Mouse (Mus musculus) adrenal gland, postnatal 0 days (tissue): ENCODE data around the gene Olfr761. TPM values are rescaled to one million over a fixed set of nuclear protein-coding genes. Genes with fewer than 3 reads are reported as not detected.

Experiments
- polyA plus RNA-seq: library from polyadenylated mRNA; unstranded; fragments of >200 nt; fragmentation: Nextera tagmentation; extraction: Ambion mirVana; gene quantifications from 2 replicates; pipeline ENCODE4 v1.2.1, GENCODE M21; 2015

Olfr761 gene
- not detected in 2 replicates for polyA plus RNA-seq

DNA sequence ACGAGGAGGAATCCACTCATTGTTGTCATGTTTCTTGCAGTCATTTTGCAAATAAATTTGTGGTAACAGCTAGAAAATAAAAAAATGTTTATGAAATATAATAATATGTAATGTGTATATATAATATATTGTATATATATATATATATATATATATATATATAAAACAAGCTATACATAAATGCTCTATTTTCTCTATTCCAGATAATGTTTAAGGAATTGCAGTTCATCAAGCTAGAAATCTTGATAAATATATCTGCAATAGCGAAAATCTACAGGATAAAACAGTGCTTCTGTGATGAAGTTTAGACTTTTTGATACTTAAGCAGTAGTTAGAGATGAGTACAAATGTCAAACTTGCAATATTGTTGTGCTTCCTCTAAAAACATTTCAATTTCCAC lies at the start of gene Olfr761:
Gene Olfr761 (minus strand): TSS at position 101 of the 400 bp plus-strand sequence.

DNA sequence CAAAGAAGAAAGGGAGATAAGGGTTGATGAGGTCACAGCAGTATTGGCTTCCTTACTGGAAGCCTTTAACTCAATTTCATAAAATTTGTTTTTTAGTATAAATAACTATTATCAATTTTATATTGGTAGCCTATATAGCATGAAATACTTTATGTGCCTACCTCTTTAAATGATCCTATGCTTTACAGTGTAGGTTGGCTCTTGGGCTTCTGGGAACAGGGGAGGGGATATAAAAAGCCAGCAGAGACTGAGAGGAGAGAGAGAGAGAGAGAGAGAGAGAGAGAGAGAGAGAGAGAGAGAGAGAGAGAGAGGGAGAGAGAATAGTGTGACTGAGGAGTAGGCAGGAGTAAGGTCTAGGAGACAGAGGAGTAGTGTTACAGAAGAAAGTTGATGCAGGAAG lies 32.6 kb downstream of the Olfr761 start, which contains the start of gene Olfr128:
Gene Olfr128 (plus strand): TSS at position 301 of the 400 bp plus-strand sequence.

Other genes starting within 250 kb of the Olfr761 start
- gene Olfr120, start 231.3 kb downstream of the Olfr761 start, polyA plus RNA-seq = not detected in 2 replicates
- gene Olfr121, start 204.2 kb downstream of the Olfr761 start, polyA plus RNA-seq = not detected in 2 replicates
- not detected in 2 replicates for gene Olfr122, start 184.5 kb downstream of the Olfr761 start, polyA plus RNA-seq
- not detected in 2 replicates for gene Olfr123, start 159.6 kb downstream of the Olfr761 start, polyA plus RNA-seq
- not detected in 2 replicates for gene Olfr124, start 153.2 kb downstream of the Olfr761 start, polyA plus RNA-seq
- gene Olfr125, start 120.1 kb downstream of the Olfr761 start, polyA plus RNA-seq = not detected in 2 replicates
- not detected in 2 replicates for gene Olfr126, start 105.6 kb downstream of the Olfr761 start, polyA plus RNA-seq
- gene Olfr127, start 52.6 kb downstream of the Olfr761 start, polyA plus RNA-seq = not detected in 2 replicates
- not detected in 2 replicates for gene Olfr128, start 32.5 kb downstream of the Olfr761 start, polyA plus RNA-seq
- gene Olfr129, start 107.0 kb upstream of the Olfr761 start, polyA plus RNA-seq = not detected in 2 replicates
- gene Olfr130, start 110.8 kb upstream of the Olfr761 start, polyA plus RNA-seq = not detected in 2 replicates
- not detected in 2 replicates for gene Olfr131, start 135.6 kb upstream of the Olfr761 start, polyA plus RNA-seq
- gene Olfr132, start 181.4 kb upstream of the Olfr761 start, polyA plus RNA-seq = not detected in 2 replicates
- gene Olfr133, start 192.2 kb upstream of the Olfr761 start, polyA plus RNA-seq = not detected in 2 replicates
- gene Olfr134, start 218.3 kb upstream of the Olfr761 start, polyA plus RNA-seq = not detected in 2 replicates